Mouse (Mus musculus): ENCODE data around the gene Ndc1. TPM values are rescaled to one million over a fixed set of nuclear protein-coding genes. Genes with fewer than 3 reads are reported as not detected.

Gene Ndc1
- total and polyA plus RNA-seq, 3 experiments: 8.6 to 139 (median 56.3) TPM

DNA sequence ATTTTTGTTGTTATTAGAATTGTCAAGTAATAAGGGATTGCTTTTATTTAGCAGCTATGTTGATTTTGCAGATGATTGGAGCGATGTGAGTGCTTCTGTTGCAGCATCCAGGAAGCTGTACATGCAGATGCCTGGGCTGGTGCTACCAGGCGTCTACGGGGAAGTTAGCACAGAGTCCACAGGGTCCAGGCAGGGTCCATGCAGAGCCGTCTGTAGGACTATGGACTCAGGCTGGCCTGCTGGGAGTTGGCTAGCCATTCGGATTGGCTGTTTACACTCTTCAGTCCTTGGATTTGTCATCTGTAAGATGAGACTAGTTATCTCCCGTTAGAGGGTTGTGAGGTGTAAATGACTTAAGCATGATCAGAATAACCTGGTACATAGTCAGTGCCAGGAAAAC lies 11.4 kb downstream of the Ndc1 start:
- Histone ChIP-seq H3K4me1 (ENCODE audit: insufficient read depth, low read depth, low read length) (peaks cover 20% of the 10 kb centered on the region), H3K36me3 (replicated peaks) (peaks cover 89% of the 10 kb centered on the region), H3K9me3 (replicated peaks) (no peaks in the 10 kb centered on the region), H3K4me3 (ENCODE audit: low read depth, low read length) (no peak overlapping the region), H3K27me3 (ENCODE audit: insufficient read depth, low read length) (no peaks in the 10 kb centered on the region)
- TF ChIP-seq GATA1 (IDR thresholded peaks at IDR 0.05; ENCODE audit: borderline replicate concordance, low read length): no peak
- no peak for TF ChIP-seq GATA2 (IDR thresholded peaks at IDR 0.05; ENCODE audit: borderline replicate concordance, low read depth, low read length)
- no peak for TF ChIP-seq TAL1 (conservative IDR thresholded peaks at IDR 0.05; ENCODE audit: low read depth, low read length)
- no peak for TF ChIP-seq CTCF (IDR thresholded peaks at IDR 0.05; ENCODE audit: low read depth, low read length)
- no peak for TF ChIP-seq POLR2AphosphoS5 (IDR thresholded peaks at IDR 0.05; ENCODE audit: insufficient replicate concordance, low read depth, low read length)
- ATAC-seq (ENCODE audit: extremely low read depth, insufficient number of reproducible peaks, low FRiP score, poor library complexity, severe bottlenecking) (no peak), DNase-seq (ENCODE audit: low spot score) (no peak)

DNA sequence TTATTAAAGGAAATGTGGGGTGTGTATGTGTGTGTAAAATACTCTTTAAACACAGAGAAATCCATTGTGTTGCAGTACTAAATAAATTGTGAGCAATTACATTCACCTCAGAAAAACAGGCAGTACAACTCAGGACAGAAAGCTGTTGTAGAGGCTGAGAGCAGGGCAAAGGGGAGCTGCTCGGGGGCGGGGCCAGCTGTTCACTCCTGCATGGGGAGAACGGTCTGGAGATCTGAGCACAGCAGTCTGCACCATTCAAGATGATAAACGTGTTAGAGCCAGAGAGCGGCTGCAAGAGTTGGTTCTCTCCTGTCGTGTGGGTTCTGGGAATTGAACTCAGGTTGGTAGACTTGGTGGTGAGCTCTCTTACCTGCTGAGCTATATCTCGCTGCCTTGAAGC lies 13.3 kb downstream of the Ndc1 start:
- TF ChIP-seq TAL1 (conservative IDR thresholded peaks at IDR 0.05; ENCODE audit: low read depth, low read length): no peak
- ATAC-seq (ENCODE audit: extremely low read depth, insufficient number of reproducible peaks, low FRiP score, poor library complexity, severe bottlenecking) (no peak), DNase-seq (ENCODE audit: low spot score) (no peak)
- peaks cover 89% of the 10 kb centered on the region for H3K36me3 ChIP-seq (replicated peaks)
- no peaks in the 10 kb centered on the region for H3K27me3 ChIP-seq (ENCODE audit: insufficient read depth, low read length)
- H3K9me3 ChIP-seq (replicated peaks): no peaks in the 10 kb centered on the region
- H3K4me3 ChIP-seq (ENCODE audit: low read depth, low read length): no peak overlapping the region
- H3K4me1 ChIP-seq (ENCODE audit: insufficient read depth, low read depth, low read length): peaks cover 9% of the 10 kb centered on the region; the same call in 1 of the 2 replicates

DNA sequence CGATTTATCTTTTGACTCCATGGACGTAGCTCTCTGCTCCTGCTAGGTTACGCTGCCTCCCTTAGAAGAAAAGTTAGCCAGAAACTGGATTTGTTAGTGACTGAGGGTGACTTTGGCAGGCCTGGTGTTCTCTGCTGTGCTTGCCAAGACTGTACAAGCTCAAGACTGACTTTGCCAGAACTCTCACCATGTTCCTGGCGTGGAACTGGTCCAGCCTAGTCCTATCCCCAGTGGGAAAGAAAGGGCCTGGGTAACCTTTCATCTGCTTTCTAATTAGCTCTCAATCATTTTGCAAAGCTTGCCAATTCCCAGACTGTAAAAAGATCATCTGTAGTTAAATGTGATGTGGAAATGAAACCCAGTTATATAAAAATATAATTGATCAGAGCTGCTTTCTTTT lies 19.5 kb downstream of the Ndc1 start:
- TF ChIP-seq POLR2AphosphoS5 (IDR thresholded peaks at IDR 0.05; ENCODE audit: insufficient replicate concordance, low read depth, low read length): no peak
- no peak for TF ChIP-seq CTCF (IDR thresholded peaks at IDR 0.05; ENCODE audit: low read depth, low read length)
- TF ChIP-seq TAL1 (conservative IDR thresholded peaks at IDR 0.05; ENCODE audit: low read depth, low read length): no peak
- no peak for TF ChIP-seq GATA2 (IDR thresholded peaks at IDR 0.05; ENCODE audit: borderline replicate concordance, low read depth, low read length)
- TF ChIP-seq GATA1 (IDR thresholded peaks at IDR 0.05; ENCODE audit: borderline replicate concordance, low read length): no peak
- H3K4me1 ChIP-seq (ENCODE audit: insufficient read depth, low read depth, low read length): no peaks in the 10 kb centered on the region
- H3K9me3 ChIP-seq (replicated peaks): no peaks in the 10 kb centered on the region
- ATAC-seq (ENCODE audit: extremely low read depth, insufficient number of reproducible peaks, low FRiP score, poor library complexity, severe bottlenecking): no peak
- H3K4me3 ChIP-seq (ENCODE audit: low read depth, low read length): no peak overlapping the region
- H3K36me3 ChIP-seq (replicated peaks): peaks cover 94% of the 10 kb centered on the region
- no peaks in the 10 kb centered on the region for H3K27me3 ChIP-seq (ENCODE audit: insufficient read depth, low read length)
- DNase-seq (ENCODE audit: low spot score): no peak

GRCm38 (mm10) chr4:107387465-107387864 lies 19.9 kb downstream of the Ndc1 start:
- ATAC-seq (ENCODE audit: extremely low read depth, insufficient number of reproducible peaks, low FRiP score, poor library complexity, severe bottlenecking) (no peak), DNase-seq (ENCODE audit: low spot score) (no peak)
- Histone ChIP-seq H3K4me3 (ENCODE audit: low read depth, low read length) (no peak overlapping the region), H3K36me3 (replicated peaks) (peaks cover 95% of the 10 kb centered on the region), H3K4me1 (ENCODE audit: insufficient read depth, low read depth, low read length) (no peaks in the 10 kb centered on the region), H3K9me3 (replicated peaks) (no peaks in the 10 kb centered on the region), H3K27me3 (ENCODE audit: insufficient read depth, low read length) (no peaks in the 10 kb centered on the region)
- TF ChIP-seq CTCF (IDR thresholded peaks at IDR 0.05; ENCODE audit: low read depth, low read length) (no peak), POLR2AphosphoS5 (IDR thresholded peaks at IDR 0.05; ENCODE audit: insufficient replicate concordance, low read depth, low read length) (no peak), GATA2 (IDR thresholded peaks at IDR 0.05; ENCODE audit: borderline replicate concordance, low read depth, low read length) (no peak), TAL1 (conservative IDR thresholded peaks at IDR 0.05; ENCODE audit: low read depth, low read length) (no peak), GATA1 (IDR thresholded peaks at IDR 0.05; ENCODE audit: borderline replicate concordance, low read length) (no peak)

DNA sequence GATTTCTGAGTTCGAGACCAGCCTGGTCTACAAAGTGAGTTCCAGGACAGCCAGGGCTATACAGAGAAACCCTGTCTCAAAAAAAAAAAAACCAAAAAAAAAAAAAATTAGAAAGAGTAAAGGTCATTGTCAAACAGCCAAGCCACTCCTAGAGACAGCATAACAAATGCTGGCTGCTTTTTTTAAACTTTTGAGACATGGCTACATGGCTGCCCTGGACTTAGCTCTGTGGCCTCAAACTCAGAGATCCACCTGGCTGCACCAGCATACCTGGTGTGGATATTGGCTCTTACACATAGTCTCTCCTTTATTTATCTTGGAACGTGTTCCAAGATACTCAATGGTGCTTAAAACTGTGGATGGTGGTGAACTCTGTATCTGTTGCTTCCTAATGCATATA lies 20.7 kb downstream of the Ndc1 start:
- no peak for ATAC-seq (ENCODE audit: extremely low read depth, insufficient number of reproducible peaks, low FRiP score, poor library complexity, severe bottlenecking)
- H3K4me3 ChIP-seq (ENCODE audit: low read depth, low read length): no peak overlapping the region
- TF ChIP-seq POLR2AphosphoS5 (IDR thresholded peaks at IDR 0.05; ENCODE audit: insufficient replicate concordance, low read depth, low read length): no peak
- no peak for TF ChIP-seq TAL1 (conservative IDR thresholded peaks at IDR 0.05; ENCODE audit: low read depth, low read length)
- no peak for TF ChIP-seq CTCF (IDR thresholded peaks at IDR 0.05; ENCODE audit: low read depth, low read length)
- no peak for TF ChIP-seq GATA1 (IDR thresholded peaks at IDR 0.05; ENCODE audit: borderline replicate concordance, low read length)
- TF ChIP-seq GATA2 (IDR thresholded peaks at IDR 0.05; ENCODE audit: borderline replicate concordance, low read depth, low read length): no peak
- no peaks in the 10 kb centered on the region for H3K9me3 ChIP-seq (replicated peaks)
- no peaks in the 10 kb centered on the region for H3K27me3 ChIP-seq (ENCODE audit: insufficient read depth, low read length)
- no peak for DNase-seq (ENCODE audit: low spot score)
- H3K4me1 ChIP-seq (ENCODE audit: insufficient read depth, low read depth, low read length): no peaks in the 10 kb centered on the region
- peaks cover 95% of the 10 kb centered on the region for H3K36me3 ChIP-seq (replicated peaks)

DNA sequence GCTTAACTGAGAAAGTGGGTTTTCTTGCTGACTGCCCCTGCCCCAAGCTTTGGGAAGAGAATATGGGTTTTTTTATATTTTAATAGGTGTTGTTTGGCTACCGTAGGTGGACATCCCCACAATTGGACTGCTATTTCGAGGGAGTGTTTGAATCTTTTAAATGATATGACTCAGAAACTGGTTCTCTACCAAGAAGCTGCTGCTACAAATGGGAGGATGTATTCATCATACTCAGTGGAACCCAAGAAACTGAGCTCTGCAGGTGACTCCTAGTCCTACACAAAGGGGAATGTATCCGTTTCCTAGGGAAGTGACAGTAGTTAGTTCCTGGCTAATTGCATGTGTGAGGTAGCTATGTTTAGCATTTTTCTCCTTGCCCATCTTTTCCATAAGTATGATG lies 21.8 kb downstream of the Ndc1 start:
- TF ChIP-seq TAL1 (conservative IDR thresholded peaks at IDR 0.05; ENCODE audit: low read depth, low read length) (no peak), GATA1 (IDR thresholded peaks at IDR 0.05; ENCODE audit: borderline replicate concordance, low read length) (no peak), CTCF (IDR thresholded peaks at IDR 0.05; ENCODE audit: low read depth, low read length) (no peak), GATA2 (IDR thresholded peaks at IDR 0.05; ENCODE audit: borderline replicate concordance, low read depth, low read length) (no peak), POLR2AphosphoS5 (IDR thresholded peaks at IDR 0.05; ENCODE audit: insufficient replicate concordance, low read depth, low read length) (no peak)
- DNase-seq (ENCODE audit: low spot score): no peak
- Histone ChIP-seq H3K4me3 (ENCODE audit: low read depth, low read length) (no peak overlapping the region), H3K9me3 (replicated peaks) (no peaks in the 10 kb centered on the region), H3K4me1 (ENCODE audit: insufficient read depth, low read depth, low read length) (no peaks in the 10 kb centered on the region), H3K27me3 (ENCODE audit: insufficient read depth, low read length) (no peaks in the 10 kb centered on the region), H3K36me3 (replicated peaks) (peaks cover 96% of the 10 kb centered on the region)
- ATAC-seq (ENCODE audit: extremely low read depth, insufficient number of reproducible peaks, low FRiP score, poor library complexity, severe bottlenecking): no peak

GRCm38 (mm10) chr4:107393771-107394170 lies 26.2 kb downstream of the Ndc1 start:
- no peak for DNase-seq (ENCODE audit: low spot score)
- ATAC-seq (ENCODE audit: extremely low read depth, insufficient number of reproducible peaks, low FRiP score, poor library complexity, severe bottlenecking): no peak
- Histone ChIP-seq H3K4me3 (ENCODE audit: low read depth, low read length) (no peak overlapping the region), H3K4me1 (ENCODE audit: insufficient read depth, low read depth, low read length) (no peaks in the 10 kb centered on the region), H3K9me3 (replicated peaks) (no peaks in the 10 kb centered on the region), H3K36me3 (replicated peaks) (peaks cover 97% of the 10 kb centered on the region), H3K27me3 (ENCODE audit: insufficient read depth, low read length) (no peaks in the 10 kb centered on the region)
- no peak for TF ChIP-seq TAL1 (conservative IDR thresholded peaks at IDR 0.05; ENCODE audit: low read depth, low read length)
- TF ChIP-seq GATA1 (IDR thresholded peaks at IDR 0.05; ENCODE audit: borderline replicate concordance, low read length): no peak
- no peak for TF ChIP-seq CTCF (IDR thresholded peaks at IDR 0.05; ENCODE audit: low read depth, low read length)
- TF ChIP-seq GATA2 (IDR thresholded peaks at IDR 0.05; ENCODE audit: borderline replicate concordance, low read depth, low read length): no peak
- no peak for TF ChIP-seq POLR2AphosphoS5 (IDR thresholded peaks at IDR 0.05; ENCODE audit: insufficient replicate concordance, low read depth, low read length)
